Mouse (Mus musculus): ENCODE results near the gene H2afx. TPM values are rescaled to one million over a fixed set of nuclear protein-coding genes. Genes with fewer than 3 reads are reported as not detected.
A peak's percentile ranks its signal among the peaks of the same experiment; 100 is the strongest.

H2afx gene
- polyA plus RNA-seq, 1 experiment from 2014 or later: 532 TPM

GRCm38 (mm10) chr9:44309756-44310155 lies 24.7 kb upstream of the H2afx start:
- Histone ChIP-seq H3K4me1 (peaks cover 36% of the 10 kb centered on the region), H3K27me3 (ENCODE audit: low read depth, poor library complexity, severe bottlenecking) (peaks cover 35% of the 10 kb centered on the region), H3K9me3 (replicated peaks) (no peaks in the 10 kb centered on the region), H3K27ac (replicated peaks) (no peak overlapping the region), H3K36me3 (peaks cover 30% of the 10 kb centered on the region), H3K4me3 (no peak overlapping the region)
- no peak for DNase-seq (ENCODE audit: low spot score)
- 57% methylated on average over 3 of the region's 3 CpGs for WGBS

DNA sequence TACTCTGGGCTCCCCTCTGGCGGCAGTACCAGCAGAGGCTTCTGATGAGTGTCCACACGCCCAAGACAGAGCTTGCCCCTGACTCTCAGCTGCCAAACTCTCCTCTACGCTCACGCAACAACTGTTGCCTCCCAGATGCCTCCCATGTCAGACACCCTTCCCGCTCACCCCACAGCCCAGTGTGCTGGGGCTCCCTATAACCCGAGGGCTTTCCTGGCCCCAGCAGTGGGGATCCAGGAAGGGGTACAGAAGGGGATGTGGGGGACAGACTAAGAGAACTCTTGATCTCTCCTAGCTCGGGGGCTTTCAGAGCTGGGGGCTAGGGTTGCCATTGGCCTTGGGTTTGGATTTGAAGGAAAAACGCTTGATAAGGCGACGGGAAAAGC lies 23.8 kb upstream of the H2afx start:
- DNase-seq (ENCODE audit: low spot score): no peak
- H3K4me3 ChIP-seq: peak overlapping the region; percentile 40
- no peaks in the 10 kb centered on the region for H3K9me3 ChIP-seq (replicated peaks)
- WGBS: 13% methylated on average over 10 of the region's 10 CpGs
- peaks cover 33% of the 10 kb centered on the region for H3K4me1 ChIP-seq
- peak overlapping the region; percentile 67 for H3K27ac ChIP-seq (replicated peaks)
- peaks cover 35% of the 10 kb centered on the region for H3K27me3 ChIP-seq (ENCODE audit: low read depth, poor library complexity, severe bottlenecking)
- peaks cover 40% of the 10 kb centered on the region for H3K36me3 ChIP-seq

DNA sequence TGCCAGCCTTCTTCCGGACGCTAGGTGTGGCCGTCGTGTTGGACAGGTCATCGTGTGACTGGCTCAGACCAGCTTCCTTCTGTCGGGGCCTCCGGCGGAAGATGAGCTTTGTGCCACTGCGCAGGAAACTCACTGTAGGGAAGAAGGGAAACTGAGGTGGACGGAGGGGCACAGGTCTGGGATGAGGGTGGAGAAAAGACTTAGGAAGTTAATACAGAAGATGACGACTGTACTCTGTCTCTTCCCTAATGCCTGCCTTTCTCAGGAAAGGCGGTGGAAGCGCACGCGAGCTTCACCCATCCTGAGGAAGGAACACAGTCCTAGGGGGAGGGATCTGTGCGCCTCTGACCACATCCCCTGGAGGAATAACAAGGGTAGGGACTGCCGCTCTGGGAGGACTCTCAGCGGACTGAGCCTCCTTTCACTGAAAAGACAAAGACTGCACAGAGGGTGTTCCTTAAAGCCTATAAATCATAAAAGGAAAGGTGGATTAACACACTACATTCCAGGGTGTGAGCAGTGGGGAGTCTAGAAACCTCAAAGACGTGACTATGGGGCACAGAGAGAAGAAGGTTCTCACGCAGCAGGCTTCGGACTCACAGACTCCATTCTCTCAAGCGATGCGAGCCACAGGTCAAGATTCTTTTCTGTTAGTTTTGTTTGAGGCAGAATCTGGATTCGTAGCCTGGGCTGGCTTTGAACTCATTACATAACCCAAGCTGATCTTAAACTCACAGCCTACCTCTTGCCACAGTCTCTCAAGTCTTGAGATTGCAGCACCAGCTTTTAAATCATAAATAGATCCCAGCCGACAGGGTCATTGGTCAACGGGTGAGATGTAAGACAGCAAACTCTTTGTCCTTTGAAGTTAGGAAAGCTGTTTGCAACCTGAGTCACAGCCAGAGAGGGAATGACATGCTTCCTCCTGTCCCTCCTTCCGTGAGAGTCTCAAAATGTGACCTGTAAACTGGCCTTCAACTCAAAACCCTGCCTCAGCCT lies 23.1 kb upstream of the H2afx start:
- DNase-seq (ENCODE audit: low spot score): peak; percentile 42
- Histone ChIP-seq H3K4me1 (peaks cover 33% of the 10 kb centered on the region), H3K27me3 (ENCODE audit: low read depth, poor library complexity, severe bottlenecking) (peaks cover 35% of the 10 kb centered on the region), H3K9me3 (replicated peaks) (no peaks in the 10 kb centered on the region), H3K27ac (replicated peaks) (peak overlapping the region; percentile 67), H3K36me3 (peaks cover 47% of the 10 kb centered on the region), H3K4me3 (peak overlapping the region; percentile 40)
- WGBS: 5% methylated on average over 27 of the region's 27 CpGs

- H3K9me3 ChIP-seq (replicated peaks): no peaks in the 10 kb centered on the region
- H3K27me3 ChIP-seq (ENCODE audit: low read depth, poor library complexity, severe bottlenecking): peaks cover 41% of the 10 kb centered on the region
- no peak overlapping the region for H3K4me3 ChIP-seq
- WGBS: 72% methylated on average over 19 of the region's 19 CpGs
- peaks cover 59% of the 10 kb centered on the region for H3K36me3 ChIP-seq
- H3K27ac ChIP-seq (replicated peaks): no peak overlapping the region
- peaks cover 52% of the 10 kb centered on the region for H3K4me1 ChIP-seq
- no peak for DNase-seq (ENCODE audit: low spot score)
These were observed 20.8 kb upstream of the H2afx start for GRCm38 (mm10) chr9:44313476-44314256.

DNA sequence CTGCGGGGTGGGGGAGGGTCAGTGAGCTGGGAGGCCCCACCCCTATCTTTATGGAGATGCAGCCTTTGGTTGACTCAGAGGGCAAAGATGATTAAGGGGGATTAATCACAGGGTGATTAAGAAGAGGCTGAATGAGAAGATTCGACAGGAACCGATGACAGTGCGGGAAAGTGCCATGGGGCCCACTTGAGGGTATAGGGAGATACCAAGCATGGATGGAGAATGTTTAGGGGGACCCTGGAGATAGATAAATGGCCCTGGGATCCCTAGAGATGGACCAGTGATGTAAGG lies 20.3 kb upstream of the H2afx start:
- Histone ChIP-seq H3K27ac (replicated peaks) (no peak overlapping the region), H3K4me3 (no peak overlapping the region), H3K4me1 (peaks cover 58% of the 10 kb centered on the region), H3K27me3 (ENCODE audit: low read depth, poor library complexity, severe bottlenecking) (peaks cover 45% of the 10 kb centered on the region), H3K9me3 (replicated peaks) (no peaks in the 10 kb centered on the region), H3K36me3 (peaks cover 59% of the 10 kb centered on the region)
- WGBS: 54% methylated on average over 4 of the region's 4 CpGs
- no peak for DNase-seq (ENCODE audit: low spot score)

DNA sequence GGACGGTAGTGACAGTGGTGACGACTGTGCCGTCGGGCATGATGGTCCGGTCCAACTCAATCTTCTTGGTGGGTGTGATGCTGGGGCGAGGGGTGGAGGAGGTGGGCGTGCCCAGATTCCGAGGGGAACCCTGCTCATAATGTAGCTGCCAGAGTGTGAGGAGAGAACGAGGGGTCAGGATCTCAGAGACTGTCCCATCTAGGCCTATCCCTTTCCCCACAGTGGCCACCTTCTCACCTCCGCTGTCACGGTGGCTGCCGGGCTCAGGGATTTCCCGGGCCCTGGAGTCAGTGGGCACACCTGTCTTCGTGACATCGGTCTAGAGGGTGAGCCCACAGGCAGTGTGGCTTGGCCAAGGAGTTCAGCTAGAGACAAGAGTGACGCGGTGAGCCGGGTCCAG lies 19.6 kb upstream of the H2afx start:
- Histone ChIP-seq H3K36me3 (peaks cover 59% of the 10 kb centered on the region), H3K4me3 (no peak overlapping the region), H3K27me3 (ENCODE audit: low read depth, poor library complexity, severe bottlenecking) (peaks cover 45% of the 10 kb centered on the region), H3K4me1 (peaks cover 61% of the 10 kb centered on the region), H3K9me3 (replicated peaks) (no peaks in the 10 kb centered on the region), H3K27ac (replicated peaks) (no peak overlapping the region)
- WGBS: 91% methylated on average over 18 of the region's 18 CpGs
- DNase-seq (ENCODE audit: low spot score): no peak

GRCm38 (mm10) chr9:44317452-44317851 lies 17.0 kb upstream of the H2afx start:
- H3K4me1 ChIP-seq: peaks cover 45% of the 10 kb centered on the region
- H3K27me3 ChIP-seq (ENCODE audit: low read depth, poor library complexity, severe bottlenecking): peaks cover 26% of the 10 kb centered on the region
- H3K27ac ChIP-seq (replicated peaks): no peak overlapping the region
- peaks cover 52% of the 10 kb centered on the region for H3K36me3 ChIP-seq
- 64% methylated on average over 4 of the region's 4 CpGs for WGBS
- peak overlapping the region; percentile 84 for H3K4me3 ChIP-seq
- H3K9me3 ChIP-seq (replicated peaks): no peaks in the 10 kb centered on the region
- no peak for DNase-seq (ENCODE audit: low spot score)

GRCm38 (mm10) chr9:44318076-44318825 lies 16.2 kb upstream of the H2afx start:
- DNase-seq (ENCODE audit: low spot score): no peak
- H3K27ac ChIP-seq (replicated peaks): no peak overlapping the region
- H3K27me3 ChIP-seq (ENCODE audit: low read depth, poor library complexity, severe bottlenecking): peaks cover 18% of the 10 kb centered on the region; the same call in 1 of the 2 replicates
- H3K9me3 ChIP-seq (replicated peaks): no peaks in the 10 kb centered on the region
- H3K4me3 ChIP-seq: peak overlapping the region; percentile 84
- 32% methylated on average over 5 of the region's 5 CpGs for WGBS
- H3K4me1 ChIP-seq: peaks cover 45% of the 10 kb centered on the region
- peaks cover 44% of the 10 kb centered on the region for H3K36me3 ChIP-seq

- Histone ChIP-seq H3K9me3 (replicated peaks) (no peaks in the 10 kb centered on the region), H3K36me3 (peaks cover 39% of the 10 kb centered on the region), H3K4me1 (peaks cover 44% of the 10 kb centered on the region), H3K27me3 (ENCODE audit: low read depth, poor library complexity, severe bottlenecking) (peaks cover 13% of the 10 kb centered on the region; the same call in 1 of the 2 replicates), H3K4me3 (peak overlapping the region; percentile 84), H3K27ac (replicated peaks) (no peak overlapping the region)
- DNase-seq (ENCODE audit: low spot score): no peak
- WGBS: 30% methylated on average over 3 of the region's 3 CpGs
These were observed 15.7 kb upstream of the H2afx start for GRCm38 (mm10) chr9:44318826-44319095.

DNA sequence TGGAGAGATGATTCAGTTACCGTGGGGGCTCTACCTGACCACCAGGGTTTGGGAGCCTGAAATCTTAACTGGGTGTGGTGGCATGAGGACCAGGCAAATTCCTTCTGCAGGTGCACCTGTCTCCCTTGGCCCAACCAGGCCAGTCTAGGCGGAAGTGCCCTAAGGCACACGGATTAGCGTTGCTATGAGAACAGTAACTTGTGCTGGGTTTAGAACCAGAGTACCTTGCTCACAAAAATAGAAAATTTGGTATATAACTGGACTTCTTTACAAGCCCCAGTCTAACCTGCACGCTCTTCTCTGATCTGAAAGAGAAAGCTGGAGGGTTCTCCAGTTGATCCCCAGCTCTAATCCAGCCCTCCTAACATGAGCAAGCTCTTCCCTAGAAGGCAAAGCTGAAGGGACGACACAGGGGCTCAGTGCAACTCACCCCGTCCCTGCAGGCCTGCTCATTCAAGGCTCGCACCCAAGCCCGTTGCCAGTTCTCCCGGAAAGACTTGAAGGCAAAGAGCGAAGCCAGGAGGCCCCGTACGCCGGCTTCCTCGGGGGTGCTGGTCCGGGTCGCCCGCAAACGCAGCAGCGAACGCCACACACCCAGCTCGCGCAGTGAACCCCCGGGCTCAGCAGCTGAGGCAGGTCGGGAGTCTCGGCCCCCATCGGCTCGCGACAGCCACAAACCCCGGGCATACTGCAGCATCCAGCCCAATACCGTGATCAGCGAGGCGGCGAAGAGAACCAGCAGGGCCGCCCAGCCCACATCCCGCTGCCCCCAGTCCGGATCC lies 15.2 kb upstream of the H2afx start:
- DNase-seq (ENCODE audit: low spot score): peak; percentile 60
- Histone ChIP-seq H3K36me3 (peaks cover 34% of the 10 kb centered on the region), H3K27ac (replicated peaks) (peak overlapping the region; percentile 83), H3K9me3 (replicated peaks) (no peaks in the 10 kb centered on the region), H3K27me3 (ENCODE audit: low read depth, poor library complexity, severe bottlenecking) (peaks cover 10% of the 10 kb centered on the region; the same call in 1 of the 2 replicates), H3K4me1 (peaks cover 39% of the 10 kb centered on the region), H3K4me3 (peak overlapping the region; percentile 84)
- 2% methylated on average over 37 of the region's 37 CpGs for WGBS

DNA sequence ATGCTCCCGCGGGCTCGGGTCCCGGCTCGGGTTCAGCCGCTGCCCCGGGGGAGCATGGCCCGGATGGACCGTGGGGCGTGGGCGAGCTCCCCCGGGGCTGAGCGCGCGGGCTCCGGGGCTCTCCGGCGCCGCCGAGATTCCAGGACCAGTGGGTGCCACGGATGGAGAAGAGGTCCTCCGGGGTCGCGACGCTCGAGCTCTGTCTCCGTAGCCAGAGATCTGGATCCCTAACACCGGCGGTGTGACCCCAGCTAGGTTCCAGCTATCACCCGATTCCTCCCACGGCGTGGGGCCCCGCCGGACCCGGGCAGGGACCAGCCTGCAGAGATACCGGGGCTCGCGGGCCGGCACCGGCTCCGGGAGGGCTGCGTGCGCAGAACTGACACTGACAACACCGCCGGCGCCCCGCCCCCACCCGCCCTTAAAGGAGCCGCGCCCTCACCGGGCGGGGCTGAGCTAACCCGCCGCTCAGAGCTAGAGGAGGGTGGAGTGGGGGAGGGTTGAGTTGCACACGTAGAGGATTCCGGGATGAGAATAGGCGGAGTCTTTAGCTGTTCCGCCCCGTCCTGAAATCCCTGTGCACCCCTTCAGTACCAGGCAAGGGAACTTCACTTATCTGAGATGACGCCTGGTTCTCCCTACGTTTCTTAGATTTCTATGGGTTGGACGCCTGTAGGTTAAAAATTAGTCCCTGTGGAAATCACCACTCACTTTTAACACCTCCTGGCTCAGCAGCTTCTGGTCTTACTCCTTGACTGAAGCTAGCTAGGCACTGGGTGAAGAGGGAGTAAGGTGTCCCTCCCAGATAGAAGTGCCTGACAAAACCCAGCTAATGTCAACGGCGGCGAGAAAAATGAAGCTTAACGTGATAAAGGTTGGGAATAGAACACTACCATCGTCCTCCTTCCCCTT lies 14.4 kb upstream of the H2afx start, which contains the start of gene C2cd2l:
TSS of gene C2cd2l (minus strand) at position 399 of the 912 bp plus-strand sequence.
- Histone ChIP-seq H3K4me1 (peaks cover 43% of the 10 kb centered on the region), H3K4me3 (peak within 1 kb of the TSS; percentile 84), H3K36me3 (peaks cover 25% of the 10 kb centered on the region), H3K27ac (replicated peaks) (peak within 1 kb of the TSS; percentile 83), H3K9me3 (replicated peaks) (no peaks in the 10 kb centered on the region), H3K27me3 (ENCODE audit: low read depth, poor library complexity, severe bottlenecking) (peaks cover 10% of the 10 kb centered on the region; the same call in 1 of the 2 replicates)
- under 1% methylated on average over 67 of the region's 67 CpGs for WGBS
- peak; percentile 93 for DNase-seq (ENCODE audit: low spot score)

Measured in midbrain, embryonic 10.5 days (tissue).